Comparison of ENCODE assay signal across 18 mouse cellular contexts in genomic region chr5:114759536-114760090, GRCm38 (mm10). TPM values are rescaled to one million over a fixed set of nuclear protein-coding genes. Genes with fewer than 3 reads are reported as not detected.
A peak's percentile ranks its signal among the peaks of the same experiment; 100 is the strongest.
DNase-seq lines count a peak whose midpoint lies in the region; ATAC-seq and TF ChIP-seq lines count a peak whose summit lies in the region.
"Had no signal": no experiment of that assay in that cellular context is flagged by ENCODE, and none has a peak within 500 bp of the region (broad histone marks: within the 10 kb centered on the region; RNA-seq: fewer than 3 reads in every experiment).

No protein-coding gene starts in this region.

- H3K27ac ChIP-seq in left cerebral cortex, adult 2 months = 0 out of 2 replicates have a peak overlapping the region, but pooled peaks have one; percentile 28
- H3K27ac ChIP-seq in heart, embryonic 12.5 days (ENCODE audit: poor library complexity, severe bottlenecking) = no peak overlapping the region
- H3K27ac ChIP-seq: embryonic facial prominence, embryonic 10.5 days; embryonic facial prominence, embryonic 12.5 days; forebrain, embryonic 13.5 days; forebrain, embryonic 15.5 days had no signal

- WGBS in heart, embryonic 12.5 days = 90% methylated on average over 5 of the region's 5 CpGs

- no peak for TF ChIP-seq CTCF in left cerebral cortex, adult 2 months (IDR thresholded peaks at IDR 0.05)

- no peak overlapping the region for H3K9ac ChIP-seq in heart, embryonic 12.5 days
- H3K9ac ChIP-seq: embryonic facial prominence, embryonic 12.5 days; forebrain, embryonic 13.5 days; forebrain, embryonic 15.5 days; forebrain, postnatal 0 days had no signal

- no peaks in the 10 kb centered on the region for H3K9me3 ChIP-seq in heart, embryonic 12.5 days (replicated peaks)
- H3K9me3 ChIP-seq: embryonic facial prominence, embryonic 10.5 days; embryonic facial prominence, embryonic 12.5 days; forebrain, embryonic 13.5 days; forebrain, embryonic 15.5 days had no signal

- ATAC-seq in heart, embryonic 12.5 days (ENCODE audit: insufficient number of reproducible peaks, low FRiP score) = no peak
- ATAC-seq: activated CD4-positive, CD25-positive, alpha-beta regulatory T cell, adult 4 months; forebrain, embryonic 13.5 days; forebrain, embryonic 15.5 days; forebrain, postnatal 0 days; Patski had no signal

- DNase-seq in left cerebral cortex, adult 2 months (ENCODE audit: extremely low spot score in 1 of 2, low spot score in 2 of 2) = no peak
- no peak for DNase-seq in left cerebral cortex, postnatal 4 days
- DNase-seq in adipocyte (ENCODE audit: low spot score) = peak; percentile 50
- no peak for DNase-seq in layer of hippocampus, adult 18-20 months (ENCODE audit: low spot score in 2 of 2)
- DNase-seq: adrenal gland, adult 2 months; adrenal gland, postnatal 10 days; adrenal gland, postnatal 25 days; cerebellum, adult 11-12 months; cerebellum, adult 2 months; cerebellum, adult 9-10 months; forebrain, postnatal 0 days had no signal

- H3K36me3 ChIP-seq in heart, embryonic 12.5 days = peaks cover 84% of the 10 kb centered on the region

- H3K4me3 ChIP-seq in left cerebral cortex, adult 2 months = no peak overlapping the region
- H3K4me3 ChIP-seq in heart, embryonic 12.5 days = no peak overlapping the region
- H3K4me3 ChIP-seq: embryonic facial prominence, embryonic 10.5 days; embryonic facial prominence, embryonic 12.5 days; forebrain, embryonic 13.5 days; forebrain, embryonic 15.5 days had no signal

- no peaks in the 10 kb centered on the region for H3K27me3 ChIP-seq in heart, embryonic 12.5 days (replicated peaks)
- H3K27me3 ChIP-seq: embryonic facial prominence, embryonic 12.5 days; forebrain, embryonic 13.5 days; forebrain, embryonic 15.5 days; Patski had no signal

- no peak overlapping the region for H3K4me2 ChIP-seq in heart, embryonic 12.5 days
- H3K4me2 ChIP-seq: embryonic facial prominence, embryonic 12.5 days; forebrain, embryonic 13.5 days; forebrain, embryonic 15.5 days had no signal

- intact Hi-C loops in left cerebral cortex, adult 2 months (cut with DNase I) = no loop called here
- intact Hi-C loops in left cerebral cortex, postnatal 4 days (cut with DNase I) = no loop called here

- H3K4me1 ChIP-seq in heart, embryonic 12.5 days (replicated peaks) = peaks cover 16% of the 10 kb centered on the region
- H3K4me1 ChIP-seq: embryonic facial prominence, embryonic 10.5 days; embryonic facial prominence, embryonic 12.5 days; forebrain, embryonic 13.5 days; forebrain, embryonic 15.5 days had no signal

RNA-seq across cellular contexts. Expression of gene Ankrd13a, which starts 14.9 kb away (rescaled TPM):
- total RNA-seq in left cerebral cortex, adult 2 months (2021) = 10 to 100 TPM; 31.0 to 38.8 TPM
- total RNA-seq in left cerebral cortex, postnatal 4 days (2021) = 10 to 100 TPM; 42.5 to 42.9 TPM
- polyA plus RNA-seq in heart, embryonic 12.5 days (2016; fragmentation: Nextera tagmentation; extraction: Ambion mirVana) = 45.2 and 45.6 TPM in 2 replicates
- 10 to 100 TPM; 44.5 to 48.1 TPM for total RNA-seq in layer of hippocampus, adult 18-20 months (2021)

RNA-seq across cellular contexts. Expression of gene Git2, which starts 15.7 kb away (rescaled TPM):
- 10 to 100 TPM; 42.7 to 43.7 TPM for total RNA-seq in left cerebral cortex, adult 2 months (2021)
- 10 to 100 TPM; 58.3 to 59.1 TPM for total RNA-seq in left cerebral cortex, postnatal 4 days (2021)
- polyA plus RNA-seq in heart, embryonic 12.5 days (2016; fragmentation: Nextera tagmentation; extraction: Ambion mirVana) = 33.6 and 36.4 TPM in 2 replicates
- total RNA-seq in layer of hippocampus, adult 18-20 months (2021) = 10 to 100 TPM; 44.5 to 45.6 TPM

RNA-seq across cellular contexts. Expression of gene Tchp, which starts 52.1 kb away (rescaled TPM):
- total RNA-seq in left cerebral cortex, adult 2 months (2021) = 10 to 100 TPM; 13.9 to 15.6 TPM
- 10 to 100 TPM; 12.7 to 14.6 TPM for total RNA-seq in left cerebral cortex, postnatal 4 days (2021)
- 9.1 and 9.4 TPM in 2 replicates for polyA plus RNA-seq in heart, embryonic 12.5 days (2016; fragmentation: Nextera tagmentation; extraction: Ambion mirVana)
- total RNA-seq in layer of hippocampus, adult 18-20 months (2021) = 10 to 100 TPM; 13.0 to 13.3 TPM
